Mouse (Mus musculus): ENCODE data around the gene Hnrnpu.

- no peak for TF ChIP-seq CTCF (IDR thresholded peaks at IDR 0.05; ENCODE audit: extremely low read depth, insufficient read depth, insufficient read length, insufficient replicate concordance)
- TF ChIP-seq POLR2A (IDR thresholded peaks at IDR 0.05; ENCODE audit: low read depth, low read length): no peak
Observed at GRCm38 (mm10) chr1:178324568-178324967, 13.0 kb downstream of the Hnrnpu start.
